Mouse (Mus musculus) kidney, adult 2 months (tissue): ENCODE data around the gene Dedd.

ENCODE experiments used
- CTCF ChIP-seq: fragments of 200-500 bp; conservative IDR thresholded peaks from 2 replicates; pipeline ENCODE4 v1.5.1; 2011; ENCODE audit warnings: low read depth, mild to moderate bottlenecking, control low read depth, low read length, moderate library complexity, mixed read lengths; ENCODE audit not compliant: insufficient read depth, insufficient read length
- POLR2A ChIP-seq: fragments of 200-500 bp; IDR thresholded peaks from one replicate; pipeline ENCODE4 v1.6.1; 2011; ENCODE audit warnings: low read depth, low read length, control low read depth

DNA sequence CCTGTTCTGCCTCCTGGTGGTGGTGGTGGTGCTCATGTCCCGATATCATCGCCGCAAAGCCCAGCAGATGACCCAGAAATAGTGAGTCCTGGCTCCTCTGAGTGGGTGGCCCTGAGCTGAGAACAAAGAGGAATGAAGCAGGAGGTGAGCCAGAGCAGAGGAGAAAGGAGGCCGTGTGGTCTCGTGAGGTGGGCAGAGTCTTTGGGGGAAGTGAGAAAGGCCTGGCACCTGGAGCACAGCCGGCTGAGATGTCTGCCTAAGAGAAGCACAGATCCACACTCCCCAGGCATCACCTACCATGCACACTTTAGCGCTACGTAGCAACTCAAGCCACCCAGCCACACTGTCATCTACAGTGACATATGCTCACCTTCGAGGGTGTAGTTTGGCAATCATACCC lies 56.2 kb downstream of the Dedd start:
- TF ChIP-seq CTCF = 0 out of 2 replicates have a peak, but pooled peaks have one; percentile 11
- no peak for TF ChIP-seq POLR2A
